Mouse (Mus musculus) mesoderm, embryonic 11.5 days (tissue): ENCODE measurements at regions not wholly inside any gene's neighbourhood (a gene's known extent, or its start where the extent isn't known, plus 50 kb on each side); places are given as distances from the start of the nearest gene placed in this dataset.

Experiments used
- DNase-seq: peaks from one replicate; pipeline ENCODE4 v3.0.0-alpha.2; 2012; ENCODE audit warnings: low read depth, low spot score

- no peak for DNase-seq
Observed at GRCm38 (mm10) chr1:13424524-13424923, 2010.6 kb downstream of the A830018L16Rik start.

DNA sequence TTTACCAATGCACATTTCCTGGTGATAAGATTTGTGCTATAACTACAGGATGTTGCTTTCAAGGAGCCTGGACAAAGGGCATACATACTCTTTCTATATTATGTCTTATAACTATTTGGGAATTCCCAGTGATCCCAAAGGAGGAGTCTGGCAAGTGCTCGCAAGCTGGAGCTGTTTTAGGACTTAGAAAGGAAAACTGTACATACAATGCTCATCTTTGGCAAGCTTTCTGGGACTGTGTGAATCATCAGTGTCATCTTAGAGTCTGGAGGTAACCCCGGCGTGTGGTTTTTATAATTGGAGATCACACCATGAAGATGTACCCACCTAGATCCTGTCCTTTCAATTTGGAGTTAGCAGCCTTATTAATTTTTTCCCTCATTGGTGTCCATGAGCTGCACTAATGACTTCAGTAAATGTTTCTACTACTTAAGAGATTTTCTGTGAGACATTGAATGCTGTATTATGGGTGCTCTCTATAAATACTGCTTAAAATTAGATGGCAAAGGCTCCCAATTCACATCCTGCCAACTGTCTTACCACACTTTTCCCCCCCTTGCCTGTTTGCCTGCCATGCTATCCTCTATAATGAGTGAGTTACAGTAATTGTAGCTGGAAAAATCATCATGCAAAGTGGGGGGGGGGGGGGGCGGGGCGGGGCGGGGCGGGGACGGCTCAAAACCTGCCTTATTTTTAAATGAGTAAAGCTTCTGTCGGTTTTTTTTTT, 2011.9 kb downstream of the A830018L16Rik start:
- DNase-seq: no peak

DNA sequence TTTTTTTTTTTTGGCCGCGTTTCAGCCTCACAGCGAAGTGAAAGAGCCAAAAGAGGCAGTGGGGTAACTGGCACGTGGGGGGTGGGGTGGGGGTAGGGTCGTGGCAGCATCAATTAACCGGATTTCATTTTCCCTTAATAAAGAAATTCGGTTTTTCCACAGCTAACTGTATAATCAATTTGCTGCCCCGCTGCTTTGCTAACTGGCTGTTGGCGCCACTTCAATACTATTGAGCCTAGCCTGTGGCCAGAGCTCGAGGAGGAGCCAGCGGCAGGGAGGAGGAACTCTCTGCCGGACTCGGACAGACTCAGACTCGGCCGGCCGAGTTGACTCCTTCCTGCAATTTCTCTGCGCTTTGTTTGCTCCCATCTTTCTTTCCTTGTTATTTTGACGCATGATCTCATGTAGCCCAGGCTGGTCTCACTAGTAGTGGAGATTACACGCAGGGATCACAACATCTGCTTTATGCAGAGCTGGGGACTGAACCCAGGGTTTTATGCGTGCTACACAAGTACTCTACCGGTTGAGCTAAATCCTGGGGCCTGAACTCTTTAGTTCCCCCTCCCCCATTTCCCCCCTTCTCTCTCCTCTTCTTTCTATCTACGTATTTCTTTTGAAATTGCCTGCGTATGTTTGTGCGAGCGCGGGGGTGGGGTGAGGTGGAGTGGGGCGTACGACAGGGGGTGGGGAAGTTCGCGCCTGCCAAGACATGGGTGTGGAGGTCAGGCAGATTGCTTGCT, 2012.6 kb downstream of the A830018L16Rik start:
- peak; percentile 52 for DNase-seq

DNA sequence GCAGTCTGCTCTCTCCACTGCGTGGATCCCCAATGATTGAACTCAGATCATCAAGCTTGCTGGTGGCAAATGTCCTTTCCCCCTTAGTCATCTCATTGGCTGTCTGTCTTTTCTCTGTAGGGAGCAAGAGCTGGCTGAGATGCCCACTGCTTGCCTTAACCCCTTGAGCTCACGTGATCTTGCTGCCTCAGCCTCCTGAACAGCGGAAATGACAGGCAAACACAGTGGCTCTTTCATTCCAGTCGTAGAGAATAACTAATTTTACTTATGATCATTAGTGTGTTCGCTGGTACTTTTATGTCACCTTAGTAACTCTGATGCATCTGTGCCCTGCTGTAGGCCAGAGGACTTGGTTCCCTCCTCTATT, 2013.1 kb downstream of the A830018L16Rik start:
- no peak for DNase-seq

DNA sequence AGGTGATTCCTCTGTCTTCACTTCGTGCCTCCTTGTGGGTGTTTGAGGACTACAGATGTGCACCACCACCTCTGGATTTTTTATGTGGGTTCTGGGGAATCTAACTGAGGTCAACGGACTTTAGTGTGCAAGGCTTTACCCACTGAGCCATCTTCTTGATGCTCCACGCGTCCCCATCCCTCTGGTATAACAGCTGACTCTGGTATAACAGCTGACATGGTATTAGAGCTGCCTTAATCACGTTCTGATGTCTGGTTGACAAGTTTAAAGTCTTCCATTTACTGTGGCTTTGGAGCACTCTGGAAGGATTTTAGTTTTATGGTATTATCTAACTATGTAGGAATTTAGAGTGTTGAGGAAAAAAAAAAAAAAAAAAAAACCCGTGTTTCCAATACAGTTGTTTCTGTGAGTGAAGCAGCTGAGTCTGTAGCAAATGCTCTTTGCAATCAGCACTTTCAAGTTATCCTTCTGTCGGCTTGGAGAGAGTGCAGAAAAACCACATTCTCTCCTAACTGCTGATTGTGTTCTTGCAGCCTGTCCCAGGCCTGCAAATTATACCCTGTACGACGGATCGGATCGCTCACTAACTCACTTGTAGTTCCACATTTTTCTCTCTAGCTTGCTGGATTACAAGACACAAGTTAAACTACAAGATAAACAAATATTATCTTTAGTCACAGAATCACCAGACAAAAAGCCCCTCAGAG, 2013.7 kb downstream of the A830018L16Rik start:
- DNase-seq: no peak

DNA sequence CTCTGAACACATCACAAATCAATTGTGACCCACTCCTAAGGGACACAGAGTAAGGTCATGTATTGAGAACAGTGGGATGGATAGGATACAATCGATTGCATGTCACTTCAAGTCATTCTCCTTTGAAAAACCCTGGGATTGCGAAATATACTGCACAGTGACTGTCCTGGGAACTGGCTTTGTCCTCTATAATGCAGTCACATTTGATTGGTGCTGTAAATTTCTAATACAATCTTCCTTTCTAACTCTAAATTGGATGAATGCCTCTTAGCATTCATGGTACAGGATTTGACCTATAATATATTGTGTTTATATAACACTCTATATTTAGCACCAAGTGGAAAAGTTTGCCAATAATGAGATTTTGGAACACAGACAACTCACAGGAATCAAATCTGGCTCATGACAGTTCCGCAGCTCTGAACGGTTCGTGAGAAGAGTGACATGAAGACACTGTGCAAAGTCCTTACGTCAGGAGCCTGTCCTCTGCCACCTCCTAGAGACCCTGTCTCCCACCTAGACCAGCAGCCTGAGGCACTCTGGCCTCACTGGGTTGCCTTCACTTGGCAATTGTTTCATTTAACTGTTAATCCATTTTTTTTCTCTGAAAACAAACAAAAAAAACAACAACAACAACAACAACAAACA, 2024.0 kb downstream of the A830018L16Rik start:
- DNase-seq: no peak

- DNase-seq: no peak
Observed at GRCm38 (mm10) chr1:13442366-13442765, 2028.5 kb downstream of the A830018L16Rik start.

DNA sequence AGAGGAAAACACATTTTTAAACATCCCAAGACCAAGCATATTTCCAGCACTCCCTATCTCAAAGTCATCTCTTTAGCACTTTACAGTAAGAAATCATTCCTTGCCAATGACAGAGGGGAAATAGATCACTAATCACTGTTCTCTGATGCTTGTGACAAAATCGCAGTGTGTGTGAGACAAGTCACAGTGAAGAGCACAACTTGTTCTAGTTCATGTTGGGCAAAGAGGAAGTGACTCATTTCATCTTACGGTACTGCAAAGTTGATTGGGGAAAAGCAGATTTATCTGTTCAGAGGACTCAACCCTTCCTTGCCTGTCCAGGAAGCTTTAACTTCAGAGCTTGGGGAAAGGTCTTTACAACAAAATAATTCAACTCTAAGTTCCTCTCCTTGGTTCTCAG, 2040.6 kb downstream of the A830018L16Rik start:
- DNase-seq: no peak

DNA sequence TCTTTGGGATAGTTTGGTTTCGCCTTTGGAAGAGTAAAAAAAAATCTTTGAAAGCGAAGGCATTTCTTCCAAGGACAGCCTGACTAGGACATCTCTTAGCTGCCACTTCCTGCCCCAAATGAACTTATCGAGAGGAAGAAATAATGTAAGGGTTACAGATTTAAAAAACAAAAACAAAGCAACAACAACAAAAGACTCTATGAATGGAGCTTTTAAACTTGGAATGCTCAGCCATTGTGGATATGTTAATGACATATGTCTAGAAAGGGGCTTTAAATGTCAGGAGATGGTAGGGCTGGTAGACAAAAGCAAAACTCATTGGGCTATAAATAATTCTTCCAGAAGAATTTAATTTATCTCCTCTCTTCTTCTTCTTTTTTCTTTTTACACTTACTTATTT, 2041.7 kb downstream of the A830018L16Rik start:
- DNase-seq: no peak

DNA sequence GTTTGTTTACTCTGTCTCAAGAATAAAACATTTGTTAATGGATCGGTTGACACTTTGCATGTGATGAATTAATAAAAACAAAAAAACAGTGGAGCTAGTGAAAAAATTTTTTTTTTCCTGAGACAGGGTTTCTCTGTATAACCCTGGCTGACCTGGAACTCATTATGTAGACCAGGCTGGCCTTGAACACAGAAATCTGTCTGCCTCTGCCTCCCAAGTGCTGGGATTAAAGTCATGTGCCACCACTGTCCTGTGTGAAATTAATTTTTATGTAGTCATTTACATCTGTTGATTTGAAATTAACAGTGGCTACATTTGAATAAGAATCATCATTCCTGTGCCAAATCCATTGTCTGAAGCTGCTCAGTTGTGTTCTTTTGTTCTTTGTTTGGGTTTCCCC, 2050.4 kb downstream of the A830018L16Rik start:
- peak; percentile 22 for DNase-seq

- no peak for DNase-seq
Observed at GRCm38 (mm10) chr1:13467174-13467573, 2053.3 kb downstream of the A830018L16Rik start.

- peak; percentile 68 for DNase-seq
Observed at GRCm38 (mm10) chr1:13467886-13468630, 2054.2 kb downstream of the A830018L16Rik start.

DNA sequence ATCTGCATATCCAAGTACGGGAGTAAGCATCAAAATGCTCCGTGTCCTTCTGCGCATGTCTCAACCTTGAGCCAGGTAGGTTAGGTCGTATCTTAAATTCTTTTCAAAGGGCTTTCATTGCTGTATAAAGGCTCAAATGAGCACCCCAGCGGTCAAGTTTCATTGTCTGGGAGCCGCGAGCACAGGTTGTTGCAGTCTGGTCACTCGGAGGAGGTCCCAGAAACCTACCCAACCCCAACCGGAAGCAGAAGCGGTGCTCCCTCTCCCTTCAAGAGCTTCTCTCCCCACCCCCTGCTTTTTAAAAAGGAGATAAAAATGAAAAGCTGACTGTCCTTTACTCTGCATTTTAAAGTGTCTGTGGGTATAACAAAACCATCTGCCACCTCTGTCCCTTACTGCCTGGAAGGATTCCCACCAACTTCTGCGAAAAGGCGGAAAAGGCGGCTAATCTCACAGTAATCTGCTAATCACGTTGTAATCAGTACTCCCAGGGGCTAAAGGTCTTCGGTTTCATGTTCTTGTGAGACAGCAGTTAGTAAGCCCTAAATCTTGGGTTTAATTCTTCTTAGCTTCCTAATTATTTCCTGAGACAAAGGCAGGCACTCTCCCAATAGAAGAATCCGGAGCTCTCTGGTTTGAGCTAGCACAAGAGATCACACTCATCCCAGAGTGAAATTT, 2081.0 kb downstream of the A830018L16Rik start:
- no peak for DNase-seq

DNA sequence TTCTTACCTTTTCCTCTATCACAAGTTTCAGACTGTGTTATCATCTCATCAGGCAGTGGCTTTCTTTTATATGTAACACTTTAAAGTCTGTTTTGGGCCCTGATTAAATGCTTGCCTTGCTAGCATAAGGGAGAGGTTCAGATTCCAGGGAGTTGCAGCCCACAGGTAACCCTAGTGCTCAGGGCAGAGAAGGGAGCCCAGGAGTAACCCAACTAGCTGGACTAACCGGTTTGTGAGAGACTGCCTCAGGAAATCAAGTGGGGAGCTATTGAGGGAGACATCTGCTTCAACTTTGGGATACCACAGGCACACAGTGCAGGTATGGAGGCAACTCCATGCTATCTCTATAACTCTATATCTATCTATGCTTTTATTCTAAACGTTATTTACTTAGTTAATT, 2082.5 kb downstream of the A830018L16Rik start:
- DNase-seq: no peak

- DNase-seq: no peak
Observed at GRCm38 (mm10) chr1:13500456-13500855, 2086.6 kb downstream of the A830018L16Rik start.

- DNase-seq: no peak
Observed at GRCm38 (mm10) chr1:13501938-13502337, 2088.0 kb downstream of the A830018L16Rik start.

- DNase-seq: no peak
Observed at GRCm38 (mm10) chr1:13513761-13514160, 2099.9 kb downstream of the A830018L16Rik start.
